Mouse (Mus musculus): ENCODE data around the gene Zfp57. TPM values are rescaled to one million over a fixed set of nuclear protein-coding genes. Genes with fewer than 3 reads are reported as not detected.
"Not testable (repeated sequence)": the region's sequence is repeated elsewhere in the genome, so short reads cannot be mapped to it uniquely, and the experiment has no call there.

The Zfp57 gene
- polyA plus RNA-seq, 1 experiment, result 3.5 TPM

GRCm38 (mm10) chr17:37011719-37012118 is 10.8 kb downstream of the Zfp57 start:
- H3K9me3 ChIP-seq, result no peaks in the 10 kb centered on the region

GRCm38 (mm10) chr17:37012141-37012540 is 11.2 kb downstream of the Zfp57 start:
- Histone ChIP-seq H3K27me3 (replicated peaks) (peaks cover 8% of the 10 kb centered on the region), H3K9me3 (no peaks in the 10 kb centered on the region), H3K4me1 (peaks cover 30% of the 10 kb centered on the region), H3K4me3 (replicated peaks) (no peak overlapping the region), H3K36me3 (replicated peaks; ENCODE audit: low read length) (peaks cover 7% of the 10 kb centered on the region)
- TF ChIP-seq GATA1 (IDR thresholded peaks at IDR 0.05; ENCODE audit: borderline replicate concordance, low read length) (no peak), FLI1 (IDR thresholded peaks at IDR 0.05; ENCODE audit: low read length) (no peak)

More at GRCm38 (mm10) chr17:37011719-37012118, 10.8 kb downstream of the Zfp57 start:
- TF ChIP-seq GATA1 (IDR thresholded peaks at IDR 0.05; ENCODE audit: borderline replicate concordance, low read length), result no peak
- no peak for TF ChIP-seq FLI1 (IDR thresholded peaks at IDR 0.05; ENCODE audit: low read length)
- no peak overlapping the region for H3K4me3 ChIP-seq (replicated peaks)
- H3K36me3 ChIP-seq (replicated peaks; ENCODE audit: low read length), result peaks cover 7% of the 10 kb centered on the region
- H3K4me1 ChIP-seq, result peaks cover 26% of the 10 kb centered on the region
- peaks cover 8% of the 10 kb centered on the region for H3K27me3 ChIP-seq (replicated peaks)

- peaks cover 15% of the 10 kb centered on the region for H3K4me1 ChIP-seq
- H3K4me3 ChIP-seq (replicated peaks), result no peak overlapping the region
- peaks cover 4% of the 10 kb centered on the region for H3K27me3 ChIP-seq (replicated peaks)
- TF ChIP-seq FLI1 (IDR thresholded peaks at IDR 0.05; ENCODE audit: low read length), result no peak
- TF ChIP-seq GATA1 (IDR thresholded peaks at IDR 0.05; ENCODE audit: borderline replicate concordance, low read length), result no peak
- no peaks in the 10 kb centered on the region for H3K36me3 ChIP-seq (replicated peaks; ENCODE audit: low read length)
- H3K9me3 ChIP-seq, result no peaks in the 10 kb centered on the region
Measured at GRCm38 (mm10) chr17:37016333-37016732, 15.4 kb downstream of the Zfp57 start.

- H3K4me3 ChIP-seq (replicated peaks), result no peak overlapping the region
- no peaks in the 10 kb centered on the region for H3K36me3 ChIP-seq (replicated peaks; ENCODE audit: low read length)
- H3K9me3 ChIP-seq, result no peaks in the 10 kb centered on the region
- no peak for TF ChIP-seq FLI1 (IDR thresholded peaks at IDR 0.05; ENCODE audit: low read length)
- TF ChIP-seq GATA1 (IDR thresholded peaks at IDR 0.05; ENCODE audit: borderline replicate concordance, low read length), result no peak
- peaks cover 2% of the 10 kb centered on the region for H3K27me3 ChIP-seq (replicated peaks)
- H3K4me1 ChIP-seq, result peaks cover 22% of the 10 kb centered on the region
Measured at GRCm38 (mm10) chr17:37018328-37018727, 17.4 kb downstream of the Zfp57 start.

- H3K4me3 ChIP-seq (replicated peaks); H3K27me3 ChIP-seq (replicated peaks): not testable (repeated sequence)
Measured at GRCm38 (mm10) chr17:37019242-37019641, 18.3 kb downstream of the Zfp57 start.

GRCm38 (mm10) chr17:37022628-37023576 is 21.9 kb downstream of the Zfp57 start, which contains the start of gene Mog:
Gene Mog (minus strand): TSS chr17:37023398.
- Histone ChIP-seq H3K4me3 (replicated peaks) (no peak within 1 kb of the TSS), H3K36me3 (replicated peaks; ENCODE audit: low read length) (no peaks in the 10 kb centered on the region), H3K9me3 (no peaks in the 10 kb centered on the region), H3K27me3 (replicated peaks) (peaks cover 2% of the 10 kb centered on the region), H3K4me1 (peaks cover 7% of the 10 kb centered on the region)
- TF ChIP-seq FLI1 (IDR thresholded peaks at IDR 0.05; ENCODE audit: low read length) (no peak), GATA1 (IDR thresholded peaks at IDR 0.05; ENCODE audit: borderline replicate concordance, low read length) (no peak)

More at GRCm38 (mm10) chr17:37019242-37019641, 18.3 kb downstream of the Zfp57 start:
- not testable (repeated sequence) for H3K36me3 ChIP-seq (replicated peaks; ENCODE audit: low read length); H3K9me3 ChIP-seq
- peaks cover 22% of the 10 kb centered on the region for H3K4me1 ChIP-seq

- TF ChIP-seq GATA1 (IDR thresholded peaks at IDR 0.05; ENCODE audit: borderline replicate concordance, low read length) (no peak), FLI1 (IDR thresholded peaks at IDR 0.05; ENCODE audit: low read length) (no peak)
- no peaks in the 10 kb centered on the region for H3K9me3 ChIP-seq
- H3K4me1 ChIP-seq, result peaks cover 15% of the 10 kb centered on the region
- no peaks in the 10 kb centered on the region for H3K27me3 ChIP-seq (replicated peaks)
- no peak overlapping the region for H3K4me3 ChIP-seq (replicated peaks)
- H3K36me3 ChIP-seq (replicated peaks; ENCODE audit: low read length), result no peaks in the 10 kb centered on the region
Measured at GRCm38 (mm10) chr17:37026425-37026824, 25.5 kb downstream of the Zfp57 start.

GRCm38 (mm10) chr17:37027486-37027885 is 26.5 kb downstream of the Zfp57 start:
- H3K4me3 ChIP-seq (replicated peaks), result no peak overlapping the region
- peaks cover 15% of the 10 kb centered on the region for H3K4me1 ChIP-seq
- no peaks in the 10 kb centered on the region for H3K36me3 ChIP-seq (replicated peaks; ENCODE audit: low read length)
- no peaks in the 10 kb centered on the region for H3K9me3 ChIP-seq
- TF ChIP-seq GATA1 (IDR thresholded peaks at IDR 0.05; ENCODE audit: borderline replicate concordance, low read length) (no peak), FLI1 (IDR thresholded peaks at IDR 0.05; ENCODE audit: low read length) (no peak)
- peaks cover 1% of the 10 kb centered on the region for H3K27me3 ChIP-seq (replicated peaks)

GRCm38 (mm10) chr17:37028212-37028611 is 27.2 kb downstream of the Zfp57 start:
- Histone ChIP-seq H3K27me3 (replicated peaks) (peaks cover 1% of the 10 kb centered on the region), H3K4me3 (replicated peaks) (peak overlapping the region; percentile 90), H3K36me3 (replicated peaks; ENCODE audit: low read length) (no peaks in the 10 kb centered on the region), H3K9me3 (no peaks in the 10 kb centered on the region), H3K4me1 (peaks cover 9% of the 10 kb centered on the region)
- TF ChIP-seq FLI1 (IDR thresholded peaks at IDR 0.05; ENCODE audit: low read length) (no peak), GATA1 (IDR thresholded peaks at IDR 0.05; ENCODE audit: borderline replicate concordance, low read length) (no peak)

- Histone ChIP-seq H3K4me1 (peaks cover 8% of the 10 kb centered on the region), H3K9me3 (no peaks in the 10 kb centered on the region), H3K27me3 (replicated peaks) (peaks cover 1% of the 10 kb centered on the region), H3K4me3 (replicated peaks) (peak overlapping the region; percentile 90), H3K36me3 (replicated peaks; ENCODE audit: low read length) (no peaks in the 10 kb centered on the region)
- TF ChIP-seq FLI1 (IDR thresholded peaks at IDR 0.05; ENCODE audit: low read length) (no peak), GATA1 (IDR thresholded peaks at IDR 0.05; ENCODE audit: borderline replicate concordance, low read length) (no peak)
Measured at GRCm38 (mm10) chr17:37028683-37029120, 27.7 kb downstream of the Zfp57 start.
